Mouse (Mus musculus) monocyte, adult 2 months (primary cell): ENCODE results near the gene Pak6.
A peak's percentile ranks its signal among the peaks of the same experiment; 100 is the strongest.

ENCODE experiments used
- DNase-seq, 2 experiments: peaks; one replicate each; pipeline ENCODE4 v3.0.0; 2022; ENCODE audit warnings: low spot score in 2 of 2, low read depth in 1 of 2

The Pak6 gene

DNA sequence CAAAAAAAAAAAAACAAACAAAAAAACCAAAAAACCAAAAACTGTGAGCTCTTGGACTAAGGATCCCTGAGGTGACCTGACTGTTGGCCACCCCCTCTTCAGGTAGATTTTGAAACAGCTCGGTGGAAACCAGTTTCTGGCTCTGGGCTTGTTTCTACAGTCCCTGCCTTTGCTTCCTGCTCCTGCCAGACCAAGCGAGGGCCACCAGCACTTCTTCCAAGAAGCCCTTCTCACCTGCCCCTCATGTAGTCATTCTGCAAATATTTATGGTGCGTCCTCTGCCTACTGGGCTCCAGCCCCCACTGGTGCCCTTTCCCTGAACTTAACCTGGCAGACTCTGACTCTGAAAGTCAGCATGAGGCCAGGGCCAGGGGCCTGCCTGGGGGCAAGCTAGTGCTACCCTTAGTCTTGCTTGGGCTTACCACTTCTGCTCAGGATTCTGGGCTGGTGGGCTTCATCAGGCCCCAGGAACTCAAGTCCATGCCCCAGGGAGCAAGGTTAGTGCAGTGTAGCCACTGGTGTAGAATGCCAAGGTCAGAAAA is 1.9 kb downstream of the Pak6 start:
- no peak for DNase-seq

DNA sequence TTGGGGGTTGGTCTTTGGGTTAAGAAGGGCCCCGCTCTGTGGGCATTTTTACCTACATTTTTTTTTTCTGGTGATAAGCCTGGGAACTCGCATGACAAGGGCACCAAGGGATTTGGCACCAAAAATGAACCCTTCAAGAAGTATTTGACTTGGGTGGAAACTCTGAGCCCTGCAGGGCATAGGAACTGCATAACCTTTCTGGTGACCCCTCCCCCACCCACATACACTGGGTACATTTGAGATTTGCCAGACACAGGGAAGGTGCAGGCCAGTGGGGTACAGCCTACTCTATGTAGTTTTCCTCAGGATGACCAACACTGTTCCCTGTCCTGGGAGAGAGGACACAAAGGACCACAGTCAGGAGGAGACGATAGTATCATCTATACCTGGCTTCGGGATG is 2.5 kb downstream of the Pak6 start:
- DNase-seq, result no peak

DNA sequence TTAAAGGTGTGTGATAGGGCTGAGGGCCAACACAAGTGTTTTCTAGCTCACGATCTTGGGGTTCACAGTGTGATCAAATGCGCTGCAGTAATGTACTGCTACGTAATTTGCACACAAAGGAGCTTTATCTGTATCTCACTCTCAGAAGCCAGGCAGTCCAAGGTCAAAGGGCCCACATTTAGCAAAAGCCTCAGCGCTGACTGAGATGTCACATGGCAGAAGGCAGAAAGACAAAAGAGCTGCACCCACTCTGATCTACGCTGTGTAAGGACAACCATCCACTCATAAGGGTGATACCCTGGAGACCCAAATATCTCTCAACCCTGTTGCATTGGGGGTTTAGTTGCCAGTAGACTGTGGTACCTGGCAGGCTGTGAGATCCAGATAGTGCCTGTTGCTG is 4.1 kb downstream of the Pak6 start:
- no peak for DNase-seq

DNA sequence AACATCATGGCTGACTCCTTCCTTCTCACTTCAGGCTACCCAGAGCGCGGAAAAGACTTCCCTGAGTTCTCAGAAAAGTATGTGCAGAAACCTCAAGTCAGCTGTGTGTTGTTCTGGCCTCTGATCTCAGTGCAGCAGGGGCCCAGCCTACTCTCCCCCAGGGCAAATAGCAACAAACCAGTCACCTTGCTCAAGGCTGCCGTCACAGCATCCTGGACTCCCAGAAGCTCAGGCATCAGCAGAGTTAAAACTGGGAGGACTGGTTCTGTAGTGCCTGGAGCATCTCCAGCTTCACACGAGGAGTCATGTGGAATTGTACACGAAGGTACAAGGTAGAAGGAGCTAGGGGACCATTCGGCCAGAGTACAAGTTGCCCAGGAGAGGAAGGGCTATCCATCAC is 6.1 kb downstream of the Pak6 start:
- no peak for DNase-seq

DNA sequence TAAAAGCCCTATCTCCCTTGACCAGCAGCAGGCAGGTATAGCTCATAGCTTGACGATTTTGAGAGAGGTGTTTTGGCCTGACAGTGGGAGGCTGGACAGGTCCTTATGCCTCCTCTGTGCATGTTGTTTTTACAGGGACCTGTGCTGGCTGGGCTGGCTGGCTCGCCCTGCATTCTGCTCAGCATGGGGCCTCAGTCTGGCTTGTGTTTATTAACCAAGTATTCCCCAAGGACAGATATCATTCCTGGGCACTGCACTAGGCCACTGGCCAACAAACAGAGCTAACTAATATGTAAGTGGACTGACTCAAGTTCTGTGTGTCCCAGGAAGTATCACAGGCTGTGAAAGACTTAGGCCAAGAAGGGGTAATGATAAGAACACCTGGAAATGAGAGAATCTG is 6.7 kb downstream of the Pak6 start:
- DNase-seq, result no peak

DNA sequence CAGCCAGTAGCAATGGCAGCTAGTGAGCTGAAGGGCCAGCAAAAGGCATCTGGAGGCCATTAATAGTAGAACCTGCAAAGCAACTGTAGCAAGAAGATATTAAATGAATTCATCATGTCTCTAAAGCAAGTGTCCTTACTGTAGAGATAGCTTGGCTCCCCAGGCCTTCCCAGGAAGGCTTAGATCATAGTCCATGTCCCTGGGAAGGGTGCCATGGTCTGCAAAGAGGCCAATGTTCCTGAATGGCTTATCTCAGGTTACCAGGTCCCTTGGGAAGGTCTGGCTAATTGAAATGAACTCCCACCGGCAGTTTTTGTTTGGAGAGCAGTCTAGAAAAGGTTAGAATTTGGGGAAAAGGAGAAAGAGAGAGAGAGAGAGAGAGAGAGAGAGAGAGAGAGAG is 8.6 kb downstream of the Pak6 start:
- no peak for DNase-seq

DNA sequence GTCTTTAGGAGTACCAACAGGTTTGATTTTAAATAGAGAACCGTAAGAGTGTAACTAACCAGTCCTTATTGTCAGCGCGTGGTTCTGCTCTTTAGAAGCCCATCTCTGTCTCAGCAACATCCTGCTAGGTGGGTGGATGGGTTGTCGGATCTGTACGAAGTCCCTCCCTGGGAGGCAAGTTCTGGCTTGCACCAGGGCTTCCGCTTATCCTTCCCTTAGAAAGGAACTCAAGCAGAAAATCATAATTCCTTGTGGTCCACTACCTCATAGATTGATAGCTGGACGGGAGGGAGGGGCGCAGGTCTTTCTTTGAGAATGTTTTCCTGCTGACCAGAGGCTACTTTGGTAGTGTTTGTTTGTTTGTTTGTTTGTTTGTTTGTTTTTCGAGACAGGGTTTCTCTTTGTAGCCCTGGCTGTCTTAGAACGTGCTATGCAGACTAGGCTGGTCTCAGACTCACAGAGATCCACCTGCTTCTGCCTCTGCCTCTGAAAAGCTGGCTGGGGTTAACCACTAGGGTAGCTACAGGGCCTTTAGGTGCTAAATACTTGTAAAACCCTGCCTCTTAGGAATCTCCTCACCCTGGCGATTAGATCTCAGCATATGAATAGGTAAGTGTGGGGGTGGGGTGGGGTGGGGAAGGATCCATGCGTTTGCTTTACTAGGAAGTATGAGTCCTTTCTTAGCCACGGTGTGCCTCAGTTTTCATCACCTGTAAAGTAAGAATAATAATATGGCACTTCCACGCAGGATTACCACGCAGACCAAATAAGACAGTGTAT is 10.8 kb downstream of the Pak6 start:
- DNase-seq, result no peak

DNA sequence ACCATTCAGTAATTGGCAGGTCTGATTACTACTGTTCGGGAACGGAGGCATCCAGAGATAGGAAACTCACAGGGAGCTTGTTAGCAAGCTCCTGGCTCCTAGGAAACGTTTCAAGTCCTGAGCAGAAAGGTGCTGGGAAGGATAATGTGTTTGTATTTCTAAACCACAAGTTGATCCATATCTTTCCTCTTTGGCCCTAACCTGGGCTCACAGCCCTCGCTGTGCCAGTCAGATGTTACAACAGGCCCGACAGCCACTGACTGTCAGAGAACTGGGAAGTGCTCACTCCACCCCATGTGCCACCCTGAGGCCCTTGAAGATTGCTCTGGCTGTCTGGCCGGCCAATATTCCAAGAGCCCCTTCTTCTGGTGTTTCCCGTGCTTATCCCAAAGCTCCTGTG is 11.4 kb downstream of the Pak6 start:
- DNase-seq, result no peak

DNA sequence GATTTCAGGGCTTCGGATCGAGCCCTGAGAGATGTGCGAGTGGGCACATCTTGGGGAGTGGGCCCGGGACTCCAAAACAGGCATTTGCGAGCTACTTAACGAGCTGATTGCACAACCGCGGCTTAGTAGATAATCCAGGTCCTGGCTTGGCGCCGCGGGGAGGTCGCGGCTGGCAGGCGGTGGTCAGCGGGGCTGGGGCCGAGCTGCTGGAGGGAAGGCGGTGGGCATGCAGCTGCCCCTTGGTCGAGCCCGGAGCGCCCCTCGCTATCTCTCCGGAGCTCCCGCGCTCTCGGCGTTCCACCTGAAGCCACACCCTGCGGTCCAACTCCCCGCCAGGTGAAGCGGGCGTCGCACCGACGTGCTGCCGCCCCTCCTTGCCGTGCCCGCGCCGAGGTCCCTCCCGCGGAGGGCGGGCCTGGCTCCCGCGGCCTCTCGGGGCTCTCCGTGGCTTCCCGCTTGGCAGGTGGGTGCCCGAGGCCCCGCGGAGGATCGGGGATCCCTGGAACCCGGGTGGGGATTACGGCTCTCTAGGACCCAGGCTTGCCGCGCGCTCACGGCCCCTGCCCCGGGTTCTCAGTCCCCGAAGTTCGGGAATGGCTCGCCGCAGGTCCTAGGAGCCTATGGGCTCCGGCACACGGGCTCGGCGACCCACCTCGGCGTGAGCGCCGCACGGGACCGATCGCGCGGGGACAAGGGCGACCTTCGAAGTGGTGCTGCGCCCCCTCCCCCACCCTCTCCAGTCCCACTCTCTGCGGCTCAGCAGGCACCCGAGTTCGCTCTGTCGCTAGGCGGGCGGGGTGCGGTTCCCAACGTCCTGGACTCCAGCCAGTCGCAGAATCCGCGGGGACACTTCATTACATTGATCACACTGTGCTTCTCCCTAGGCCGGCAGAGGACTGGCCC is 14.0 kb downstream of the Pak6 start:
- DNase-seq, result no peak

DNA sequence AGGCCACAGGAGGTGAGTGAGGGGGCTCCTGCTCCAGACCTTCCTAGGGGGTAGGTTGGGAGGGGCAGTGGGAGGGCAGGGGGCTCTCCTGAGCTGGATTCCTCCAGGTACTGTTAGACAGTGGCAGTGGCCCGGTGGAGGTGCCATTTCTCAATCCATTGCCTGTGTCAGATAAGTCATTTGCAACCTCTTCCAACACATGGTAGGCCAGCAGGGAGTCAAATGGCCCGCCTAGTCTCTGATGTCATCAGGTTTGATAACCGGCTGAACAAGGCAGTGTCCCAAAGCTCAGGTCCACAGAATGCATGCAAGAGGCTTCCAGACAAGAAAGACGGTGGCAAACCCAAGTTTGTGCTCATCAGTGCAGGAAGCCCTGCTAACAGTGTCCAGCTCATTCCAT is 14.7 kb downstream of the Pak6 start:
- no peak for DNase-seq

DNA sequence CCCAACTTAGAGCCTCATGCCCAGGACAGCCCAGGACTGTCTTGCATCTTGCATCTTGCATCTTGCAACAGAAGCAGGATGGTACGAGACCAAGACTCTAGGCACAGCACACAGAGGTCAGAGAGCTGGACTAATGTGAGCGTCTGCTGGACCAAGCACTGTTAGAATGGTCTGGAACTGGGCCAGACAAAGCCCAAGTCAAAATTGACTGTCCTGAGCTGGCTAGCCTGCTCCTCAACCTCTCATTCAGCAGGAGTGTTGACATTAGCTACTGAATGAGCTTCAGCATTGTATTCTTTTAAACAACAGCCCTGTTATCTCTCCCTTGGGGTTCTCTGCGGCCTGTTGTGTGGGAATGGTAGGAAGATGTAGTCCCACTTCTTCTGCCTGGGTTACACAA is 16.5 kb downstream of the Pak6 start:
- no peak for DNase-seq

DNA sequence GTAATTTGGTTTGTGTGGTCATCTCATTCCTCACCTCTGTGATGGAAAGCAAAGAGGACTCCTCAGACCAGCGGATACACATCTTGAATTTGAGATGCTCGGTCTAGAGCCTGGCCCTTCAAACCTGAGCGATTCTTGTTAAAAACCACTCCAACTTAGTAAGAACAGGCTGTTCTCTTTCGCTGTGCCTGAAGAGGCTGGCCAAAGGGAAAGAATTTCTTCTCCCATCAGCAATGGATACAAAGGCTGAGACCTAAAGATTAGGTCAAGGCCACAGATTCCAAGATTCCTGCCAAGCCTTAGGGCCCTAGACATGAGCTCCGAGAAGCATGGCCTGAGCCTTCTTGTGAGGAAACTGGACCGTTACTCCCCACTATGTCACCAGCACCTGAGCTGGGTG is 17.8 kb downstream of the Pak6 start:
- no peak for DNase-seq

DNA sequence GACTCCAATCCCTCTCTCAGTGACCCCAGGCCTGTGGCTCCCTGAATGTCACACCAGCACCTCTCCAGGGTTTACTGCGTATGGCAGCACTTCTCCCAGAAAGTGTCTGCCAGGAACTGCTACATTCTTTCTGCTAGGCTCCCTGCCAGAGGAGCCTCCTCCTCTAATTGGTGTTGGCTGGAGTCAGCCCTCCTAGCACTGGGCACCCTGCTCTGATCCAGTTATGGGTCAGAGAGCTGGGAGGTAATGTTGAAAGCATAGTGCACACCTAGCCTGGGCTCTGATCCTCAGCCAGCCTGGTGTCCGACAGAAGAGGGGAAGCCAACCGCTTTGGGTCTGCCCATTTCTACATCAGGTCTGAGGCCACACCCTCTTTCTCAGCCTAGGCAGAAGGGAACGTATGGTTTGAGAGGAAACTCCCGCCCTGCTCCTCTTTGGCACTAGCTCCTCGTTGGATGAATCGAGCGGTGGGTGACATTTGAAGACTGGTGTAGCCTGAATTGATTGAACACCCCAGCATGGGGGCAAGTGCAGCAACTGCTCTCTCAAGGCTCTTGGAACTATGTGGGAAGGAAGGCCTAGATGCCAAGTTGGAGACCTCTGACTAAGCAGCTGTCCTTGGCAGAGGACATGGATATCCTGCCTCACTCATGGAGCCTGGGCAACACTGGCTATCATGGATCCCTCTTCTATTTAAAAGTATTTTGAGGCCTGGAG is 19.6 kb downstream of the Pak6 start:
- DNase-seq, result no peak

DNA sequence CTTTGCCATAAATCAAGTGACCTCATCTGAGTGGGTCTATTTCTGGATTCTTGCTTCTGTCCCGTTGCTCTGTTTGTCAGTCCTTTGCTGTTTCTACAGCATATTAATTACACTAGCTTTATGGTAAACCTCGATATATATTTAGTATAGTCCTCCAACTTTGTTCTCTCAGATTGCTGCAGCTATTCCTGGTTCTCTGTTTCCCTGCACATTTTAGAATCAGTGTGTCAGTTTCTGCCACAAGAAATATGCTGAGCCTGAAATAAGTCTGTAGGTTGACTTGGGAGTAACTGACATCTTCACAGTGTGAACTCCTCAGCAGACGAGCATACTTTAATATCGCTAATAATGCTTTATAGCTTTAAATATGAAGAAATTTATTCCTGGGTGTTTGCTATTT is 22.0 kb downstream of the Pak6 start:
- DNase-seq, result no peak

DNA sequence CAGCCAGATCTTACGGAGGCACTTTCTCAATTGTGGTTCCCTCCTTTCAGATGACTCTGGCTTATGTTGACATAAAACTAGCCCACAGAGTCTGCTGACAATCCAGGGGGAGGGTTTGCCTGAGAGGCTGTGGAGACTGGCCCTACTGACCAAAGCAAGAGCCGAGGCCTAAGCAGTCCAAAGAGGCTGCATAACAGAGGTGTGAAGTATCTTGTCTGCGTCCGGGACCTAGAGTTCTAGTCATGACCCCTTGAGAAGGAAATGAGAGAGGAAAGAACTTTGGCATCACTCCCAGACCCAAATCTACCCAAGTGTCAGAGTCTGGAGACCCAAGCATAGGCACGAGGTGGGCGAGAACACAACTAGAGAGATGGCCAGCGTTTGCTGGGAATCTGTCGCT is 23.6 kb downstream of the Pak6 start:
- no peak for DNase-seq

DNA sequence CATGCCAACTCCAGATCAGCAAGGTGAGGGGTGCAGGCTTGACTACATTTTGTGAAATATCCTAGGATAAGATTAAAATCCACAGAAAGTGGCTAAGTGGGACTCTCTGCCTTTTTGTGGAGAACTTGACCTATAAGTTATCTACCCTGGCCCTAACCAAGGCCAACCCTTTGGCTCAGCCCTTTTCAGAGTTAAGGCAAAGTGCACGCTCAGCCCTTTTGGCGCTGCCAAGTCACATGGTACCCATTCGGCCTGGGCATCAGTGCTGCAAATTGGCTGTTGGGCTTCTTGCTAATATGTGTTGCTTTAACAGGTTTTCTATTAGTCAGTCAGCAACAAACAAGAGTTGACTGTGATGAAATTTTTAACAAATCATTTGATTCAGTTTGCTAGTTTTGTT is 24.7 kb downstream of the Pak6 start:
- DNase-seq, result no peak

DNA sequence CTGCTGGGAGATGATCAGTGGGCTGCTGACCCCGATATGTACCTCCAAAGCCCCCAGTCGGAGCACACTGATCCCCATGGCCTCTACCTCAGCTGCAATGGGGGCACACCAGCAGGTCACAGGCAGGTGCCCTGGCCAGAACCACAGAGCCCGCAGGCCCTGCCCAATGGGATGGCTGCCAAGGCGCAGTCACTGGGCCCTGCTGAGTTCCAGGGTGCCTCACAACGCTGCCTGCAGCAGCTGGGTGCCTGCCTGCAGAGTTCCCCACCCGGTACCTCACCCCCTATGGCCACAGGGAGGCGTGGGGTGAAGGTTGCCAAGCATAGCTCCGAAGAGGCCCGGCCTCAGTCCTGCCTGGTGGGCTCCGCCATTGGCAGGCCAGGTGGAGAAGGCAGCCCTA is 26.8 kb downstream of the Pak6 start:
- DNase-seq, result no peak

DNA sequence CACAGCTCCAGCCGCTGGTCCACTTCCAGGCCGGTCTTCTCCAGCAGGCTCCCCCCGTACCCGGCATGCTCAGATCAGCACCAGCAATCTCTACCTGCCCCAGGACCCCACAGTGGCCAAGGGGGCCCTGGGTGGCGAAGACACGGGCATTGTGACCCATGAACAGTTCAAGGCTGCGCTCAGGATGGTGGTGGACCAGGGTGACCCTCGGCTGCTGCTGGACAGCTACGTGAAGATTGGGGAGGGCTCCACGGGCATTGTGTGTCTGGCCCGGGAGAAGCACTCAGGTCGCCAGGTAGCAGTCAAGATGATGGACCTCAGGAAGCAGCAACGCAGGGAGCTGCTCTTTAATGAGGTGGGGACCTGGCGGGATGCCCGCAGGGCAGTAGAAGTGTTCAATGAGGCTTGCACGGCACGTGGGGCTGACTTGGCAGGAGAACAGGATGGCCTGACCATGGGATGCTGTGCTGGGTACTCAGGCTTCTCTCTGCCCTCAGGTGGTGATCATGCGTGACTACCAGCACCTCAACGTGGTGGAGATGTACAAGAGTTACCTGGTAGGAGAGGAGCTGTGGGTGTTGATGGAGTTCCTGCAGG is 30.4 kb downstream of the Pak6 start:
- DNase-seq, result no peak

DNA sequence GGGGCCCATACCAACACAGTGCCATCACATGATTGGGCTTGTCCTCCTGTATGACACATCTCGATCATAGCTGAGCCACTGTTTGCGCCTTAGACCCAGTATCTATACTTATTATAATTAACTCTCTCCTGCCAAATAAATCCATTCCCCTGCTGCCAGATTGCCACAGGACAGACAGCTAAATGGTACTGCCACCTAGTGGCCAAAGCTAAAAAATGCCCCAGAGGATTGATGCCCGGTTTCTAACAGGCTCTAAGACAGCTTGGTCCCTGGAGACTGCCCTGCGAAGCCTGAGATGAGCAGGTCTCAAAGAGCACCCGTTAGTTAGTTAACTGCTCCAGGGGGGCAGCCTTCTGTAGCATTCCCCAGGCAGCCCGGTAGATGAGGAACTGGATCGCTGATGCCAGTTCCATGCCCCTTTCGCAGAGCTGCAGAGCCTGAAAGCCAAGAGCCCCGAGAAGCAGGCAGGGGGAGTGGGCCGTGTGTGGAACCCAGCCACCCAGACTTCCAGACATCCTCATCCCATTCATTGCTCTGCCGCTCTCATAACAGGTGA is 32.7 kb downstream of the Pak6 start:
- DNase-seq, result peak in 1 of 2 experiments; percentile 32

DNA sequence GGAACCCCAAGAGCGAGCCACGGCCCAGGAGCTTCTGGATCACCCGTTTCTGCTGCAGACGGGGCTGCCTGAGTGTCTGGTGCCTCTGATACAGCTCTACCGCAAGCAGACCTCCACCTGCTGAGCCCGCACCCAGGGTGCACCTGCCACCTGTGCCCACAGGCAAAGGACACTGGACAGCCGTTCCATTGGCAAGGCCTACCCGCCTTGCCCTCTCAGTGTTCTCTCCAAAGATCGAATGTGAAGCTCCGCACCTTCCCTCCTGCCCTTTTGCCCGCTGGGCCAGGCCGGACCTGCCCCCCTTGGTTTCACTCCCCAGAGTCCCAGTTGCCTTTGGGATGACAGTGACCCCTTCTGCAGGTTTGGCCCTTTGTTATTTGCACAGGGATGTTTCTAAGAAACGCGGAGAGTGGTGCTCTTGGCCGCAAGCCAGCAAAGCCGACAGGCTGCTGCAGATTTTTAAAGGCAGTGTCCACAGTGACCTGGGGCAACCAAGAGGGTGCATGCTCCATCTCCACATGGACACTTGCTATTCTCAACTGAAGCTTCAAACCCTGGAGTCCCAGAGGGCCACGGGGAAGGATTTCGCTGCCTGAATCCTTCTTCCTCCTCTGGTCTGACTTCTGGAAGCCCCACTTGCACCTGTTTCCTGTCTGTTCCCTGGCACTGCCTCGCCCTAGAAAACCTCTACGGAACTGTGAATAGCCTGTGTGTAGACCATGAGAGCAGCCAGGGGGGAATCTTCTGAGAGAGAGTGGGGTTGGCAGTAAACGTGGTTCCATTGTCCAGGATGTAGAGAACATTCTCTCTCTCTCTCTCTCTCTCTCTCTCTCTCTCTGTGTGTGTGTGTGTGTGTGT is 33.6 kb downstream of the Pak6 start:
- no peak for DNase-seq
